Mouse (Mus musculus): ENCODE results near the gene Tex29. TPM values are rescaled to one million over a fixed set of nuclear protein-coding genes. Genes with fewer than 3 reads are reported as not detected.
"Not testable (repeated sequence)": the region's sequence is repeated elsewhere in the genome, so short reads cannot be mapped to it uniquely, and the experiment has no call there.

Tex29 gene
- total RNA-seq, 2 experiments from 2014 or later, result not detected

- ATAC-seq (replicated peaks; ENCODE audit: poor library complexity, severe bottlenecking), result no peak
These were observed 9.8 kb upstream of the Tex29 start for GRCm38 (mm10) chr8:11830214-11831046.

GRCm38 (mm10) chr8:11831174-11831573 is 9.1 kb upstream of the Tex29 start:
- no peak for ATAC-seq (replicated peaks; ENCODE audit: poor library complexity, severe bottlenecking)

DNA sequence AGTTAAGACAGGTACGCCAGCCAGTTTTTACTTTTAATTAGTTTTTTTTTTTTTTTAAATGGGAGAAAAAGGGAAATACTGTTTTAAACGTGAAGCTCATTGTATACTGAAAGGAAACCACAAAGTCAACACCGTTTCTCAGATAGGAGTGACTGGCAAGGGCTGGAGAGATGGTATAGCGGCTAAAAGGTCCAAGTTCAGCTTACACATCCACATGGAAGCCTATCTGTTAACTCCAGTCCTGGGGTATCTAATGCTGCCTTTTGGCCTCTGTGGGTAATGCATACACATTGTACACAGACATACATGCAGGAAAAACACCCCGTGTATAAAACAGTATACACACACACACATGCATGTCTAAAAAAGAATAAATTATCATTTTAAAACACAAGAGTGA is 8.3 kb upstream of the Tex29 start:
- no peak for ATAC-seq (replicated peaks; ENCODE audit: poor library complexity, severe bottlenecking)

DNA sequence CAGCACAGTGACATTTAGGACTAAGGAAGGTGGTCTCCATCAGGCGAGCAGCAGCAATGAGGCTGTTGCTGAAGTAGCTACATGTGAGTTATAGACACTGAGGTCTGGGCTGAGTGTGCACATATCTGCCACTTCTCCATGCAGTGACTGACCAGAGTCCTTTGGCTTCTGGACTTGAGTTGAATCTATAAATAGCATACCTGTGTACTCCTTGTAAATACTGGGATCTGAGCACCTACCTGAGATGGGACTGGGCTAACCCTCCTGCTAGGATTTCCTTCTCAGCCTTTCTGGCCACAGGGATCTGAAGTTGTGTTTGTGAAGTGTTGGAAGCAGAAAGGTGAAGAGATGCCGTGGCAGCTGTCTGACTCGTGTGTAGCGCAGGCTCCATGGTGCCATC is 7.1 kb upstream of the Tex29 start:
- no peak for ATAC-seq (replicated peaks; ENCODE audit: poor library complexity, severe bottlenecking)

GRCm38 (mm10) chr8:11834200-11834599 is 6.1 kb upstream of the Tex29 start:
- no peak for ATAC-seq (replicated peaks; ENCODE audit: poor library complexity, severe bottlenecking)

DNA sequence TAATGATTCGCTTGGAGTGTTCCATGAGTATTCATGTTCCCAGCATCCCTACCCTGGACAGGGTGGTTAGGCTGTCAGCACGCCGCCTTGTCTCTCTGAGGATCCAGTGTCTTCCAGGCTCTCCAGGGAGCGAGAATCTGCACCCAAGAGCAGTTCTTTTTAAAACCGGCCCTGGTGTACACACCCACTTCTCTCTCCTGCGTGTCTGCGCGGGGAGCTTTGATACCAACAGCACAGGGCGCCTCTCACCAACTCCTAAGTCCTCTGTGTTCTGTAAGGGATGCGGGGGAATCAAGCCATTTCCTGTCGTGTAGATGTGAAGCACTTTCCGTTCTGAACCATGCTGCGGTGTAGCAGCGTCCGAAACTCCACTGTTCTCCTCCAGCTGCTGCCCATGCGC is 5.6 kb upstream of the Tex29 start:
- ATAC-seq (replicated peaks; ENCODE audit: poor library complexity, severe bottlenecking), result no peak

DNA sequence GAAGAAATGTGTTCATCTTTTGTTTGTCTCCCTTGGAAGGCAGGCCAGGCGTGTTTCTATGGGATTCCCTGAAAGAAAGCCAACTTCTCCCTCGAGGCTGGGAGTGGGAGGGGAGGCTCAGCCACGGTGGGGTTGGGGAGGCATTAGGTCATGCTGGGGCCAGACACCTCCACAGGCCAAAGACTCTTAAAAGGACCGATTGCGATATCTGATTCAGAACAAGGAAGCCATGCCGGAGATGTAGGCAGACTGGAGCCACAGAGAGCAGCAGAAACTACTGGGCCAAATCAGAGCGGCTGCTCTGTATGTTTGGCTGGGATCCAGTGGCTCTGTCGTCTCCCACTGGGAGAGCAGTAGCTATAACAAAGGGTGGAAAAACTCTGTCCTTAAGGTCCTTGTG is 1.3 kb downstream of the Tex29 start:
- ATAC-seq (replicated peaks; ENCODE audit: poor library complexity, severe bottlenecking), result no peak

DNA sequence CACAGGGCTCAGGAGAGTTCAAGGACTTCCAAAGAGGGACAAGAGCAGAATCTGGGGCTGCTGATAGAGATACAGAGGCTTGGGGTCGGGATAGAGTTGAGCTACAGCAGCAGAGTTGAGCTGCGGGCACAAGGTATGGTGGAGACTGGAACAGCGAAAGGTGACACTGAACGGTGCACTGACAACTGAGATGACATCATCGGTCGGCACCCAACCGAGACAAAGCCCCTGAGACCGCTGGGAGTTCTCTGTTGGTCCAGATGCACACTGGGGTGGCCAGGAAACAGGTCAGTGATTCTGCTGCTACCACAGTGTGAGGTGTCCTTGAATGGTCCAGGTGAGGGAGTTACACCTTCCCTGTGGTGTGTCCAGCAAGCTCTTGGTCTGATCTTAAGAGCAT is 2.5 kb downstream of the Tex29 start:
- ATAC-seq (replicated peaks; ENCODE audit: poor library complexity, severe bottlenecking), result no peak

DNA sequence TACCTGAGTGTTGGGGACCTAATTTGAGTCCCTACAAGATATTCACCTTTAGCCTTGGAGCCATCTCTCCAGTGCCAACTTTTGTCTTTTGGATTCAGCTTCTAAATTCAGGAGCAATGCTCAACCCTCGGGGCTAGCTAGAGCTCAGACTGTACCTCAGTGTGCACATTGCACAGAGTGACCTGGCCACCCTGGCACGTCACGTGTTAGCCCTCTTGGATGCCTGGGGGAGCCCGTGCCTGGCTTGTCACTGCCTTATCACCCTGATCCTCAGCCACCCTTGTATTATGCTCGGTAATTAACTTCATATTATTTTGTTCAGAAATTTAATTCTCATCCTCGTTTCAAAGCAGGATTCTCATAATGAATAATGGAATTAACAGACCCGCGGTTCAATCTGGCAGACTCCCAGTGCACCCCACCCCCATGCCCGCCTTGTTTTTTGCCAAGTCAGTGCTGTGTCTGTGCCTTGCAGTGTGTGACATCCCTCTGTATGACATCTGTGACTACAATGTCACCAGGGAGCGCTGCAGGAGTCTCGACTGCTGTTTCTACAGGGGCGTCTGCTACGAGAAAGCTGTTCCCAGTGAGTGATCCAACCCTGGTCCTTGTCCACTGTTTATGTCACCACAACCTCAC is 3.5 kb downstream of the Tex29 start:
- no peak for ATAC-seq (replicated peaks; ENCODE audit: poor library complexity, severe bottlenecking)

- ATAC-seq (replicated peaks; ENCODE audit: poor library complexity, severe bottlenecking), result no peak
These were observed 4.0 kb downstream of the Tex29 start for GRCm38 (mm10) chr8:11844316-11844685.

- ATAC-seq (replicated peaks; ENCODE audit: poor library complexity, severe bottlenecking), result no peak
These were observed 6.5 kb downstream of the Tex29 start for GRCm38 (mm10) chr8:11846807-11847206.

DNA sequence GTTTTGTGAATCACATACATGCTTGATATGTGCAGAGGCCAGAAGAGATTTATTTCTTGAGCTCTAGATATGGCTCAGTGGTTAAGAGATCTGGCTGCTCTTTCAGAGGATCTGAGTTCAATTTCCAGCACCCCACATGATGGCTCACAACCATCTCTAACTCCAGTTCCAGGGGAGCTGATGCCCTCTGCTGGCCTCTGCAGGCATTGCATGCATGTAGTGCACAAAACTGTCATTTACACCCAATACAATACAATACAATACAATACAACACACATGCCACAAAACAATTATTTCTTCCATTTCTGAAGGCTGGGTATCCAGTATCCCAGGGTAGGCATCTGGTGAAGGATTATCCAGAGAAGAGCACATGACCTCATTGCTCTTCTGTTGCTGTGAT is 27.6 kb downstream of the Tex29 start:
- ATAC-seq (replicated peaks; ENCODE audit: poor library complexity, severe bottlenecking), result no peak

GRCm38 (mm10) chr8:11874227-11874626 is 34.0 kb downstream of the Tex29 start:
- ATAC-seq (replicated peaks; ENCODE audit: poor library complexity, severe bottlenecking), result not testable (repeated sequence)

DNA sequence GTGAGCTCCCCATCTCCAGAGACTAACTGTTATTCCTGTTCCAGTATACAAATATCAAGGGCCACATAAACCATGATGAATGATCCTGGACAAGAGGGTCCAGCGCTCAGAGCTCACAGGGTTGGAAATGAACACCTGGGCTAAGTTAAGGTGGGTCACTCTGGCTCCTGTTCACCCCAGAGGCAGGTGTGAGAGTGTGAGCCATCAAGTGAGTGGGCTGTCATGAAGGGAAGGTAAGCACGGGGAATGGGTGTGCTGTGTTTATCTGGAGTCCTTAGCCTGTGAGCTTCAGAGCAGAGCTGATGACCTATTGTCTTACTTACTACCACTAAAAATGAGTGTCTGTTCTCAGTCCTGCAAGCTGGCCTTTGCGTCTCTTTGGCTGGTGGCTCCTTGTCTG is 44.4 kb downstream of the Tex29 start:
- no peak for ATAC-seq (replicated peaks; ENCODE audit: poor library complexity, severe bottlenecking)

DNA sequence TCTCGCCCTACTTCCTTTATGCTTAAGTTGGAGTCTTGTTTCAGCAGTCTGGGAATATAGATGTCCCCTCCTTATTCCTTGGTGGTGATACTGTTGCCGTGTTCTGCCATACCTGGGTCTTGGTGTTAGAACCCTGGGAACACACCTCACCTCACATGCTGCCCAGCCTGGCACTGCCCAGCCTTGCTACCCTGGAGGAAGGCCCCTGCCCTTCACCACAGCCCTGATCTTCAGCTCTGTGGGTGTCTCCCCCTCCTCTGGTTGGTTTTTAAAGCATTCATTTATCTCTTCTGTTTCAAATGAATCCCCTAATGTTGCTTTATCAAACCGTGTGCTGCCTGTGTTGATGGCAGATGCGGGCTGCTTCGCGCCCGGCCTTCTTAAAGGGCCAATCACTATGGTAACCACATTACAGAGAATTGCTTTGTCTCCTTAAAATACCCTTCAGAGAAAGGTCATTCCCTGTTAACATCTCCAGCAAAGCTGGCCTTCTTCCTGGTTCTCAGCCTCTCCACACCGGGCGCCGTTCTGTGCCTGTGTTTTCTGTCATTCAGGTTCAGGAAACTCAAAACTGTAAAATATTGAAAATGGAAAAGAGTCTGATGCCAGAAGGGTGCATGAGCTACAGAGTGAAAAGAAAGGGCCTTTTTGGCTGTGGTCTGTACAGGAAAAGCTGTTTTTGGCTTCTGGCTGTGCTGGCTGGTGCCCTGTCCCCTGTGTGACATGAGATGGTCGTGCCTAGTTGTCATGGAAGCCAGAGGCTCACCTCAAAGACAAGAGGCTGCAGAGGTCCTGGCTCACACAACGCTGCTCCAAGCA is 45.8 kb downstream of the Tex29 start:
- ATAC-seq (replicated peaks; ENCODE audit: poor library complexity, severe bottlenecking), result no peak

DNA sequence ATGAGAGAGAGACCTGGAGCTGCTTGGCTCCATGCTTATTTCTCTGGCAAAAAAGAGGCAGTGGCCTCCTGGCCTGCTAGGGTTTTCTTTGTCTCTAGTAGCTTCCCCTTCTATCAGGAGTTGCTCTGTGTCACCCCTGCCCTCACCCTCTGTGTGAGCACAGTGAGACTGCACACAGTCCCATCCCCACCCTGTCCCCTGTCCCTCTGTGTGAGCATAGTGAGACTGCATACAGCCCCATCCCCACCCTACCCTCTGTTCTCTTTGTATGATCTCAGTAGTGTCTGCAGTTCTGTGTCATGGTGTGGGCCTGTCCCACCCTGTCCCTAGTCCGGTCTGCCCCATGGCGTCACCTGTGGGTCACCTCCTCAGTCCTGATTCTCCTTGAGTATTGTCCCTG is 46.5 kb downstream of the Tex29 start:
- no peak for ATAC-seq (replicated peaks; ENCODE audit: poor library complexity, severe bottlenecking)

DNA sequence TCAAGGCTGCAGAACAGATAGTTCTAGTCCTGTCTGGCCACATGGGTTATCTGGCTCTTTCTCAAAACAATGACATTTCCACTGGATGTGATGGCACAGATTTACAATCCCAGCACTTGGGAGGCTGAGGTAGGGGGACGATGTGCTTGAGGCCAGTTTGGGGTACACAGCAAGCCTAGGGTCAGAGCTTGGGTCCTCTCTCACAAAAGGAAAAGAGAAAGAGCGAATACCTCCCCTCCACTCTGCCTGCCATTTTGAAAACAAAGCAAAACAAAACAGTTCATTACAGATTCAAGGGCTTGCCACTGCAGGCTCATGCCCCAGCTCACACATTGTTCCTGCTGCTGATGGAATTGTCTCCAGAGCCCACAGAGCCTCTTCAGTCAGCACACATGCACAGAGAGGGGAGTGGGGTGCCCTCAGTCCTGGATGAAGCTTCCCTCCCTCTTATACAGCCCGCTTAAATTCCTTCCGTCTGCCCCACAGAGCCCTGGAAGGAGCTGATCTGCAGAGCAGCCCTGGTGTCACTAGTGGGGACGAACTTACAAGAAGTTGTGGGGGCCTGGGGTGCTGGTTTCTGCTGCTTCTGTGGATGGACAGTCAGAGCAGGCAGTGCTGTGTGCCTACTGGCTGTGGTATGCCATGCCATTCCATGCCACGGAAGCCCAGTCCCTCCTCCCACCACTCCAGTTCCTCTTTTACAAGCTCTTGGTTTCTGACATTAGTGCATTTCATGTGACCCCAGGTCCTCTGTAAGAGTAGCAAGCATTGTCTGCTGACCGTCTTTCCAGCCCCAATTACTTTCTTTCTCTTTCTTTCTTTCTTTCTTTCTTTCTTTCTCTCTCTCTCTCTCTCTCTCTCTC is 49.1 kb downstream of the Tex29 start:
- ATAC-seq (replicated peaks; ENCODE audit: poor library complexity, severe bottlenecking), result peak; percentile 91

GRCm38 (mm10) chr8:11892756-11893155 is 52.5 kb downstream of the Tex29 start:
- no peak for ATAC-seq (replicated peaks; ENCODE audit: poor library complexity, severe bottlenecking)

- ATAC-seq (replicated peaks; ENCODE audit: poor library complexity, severe bottlenecking), result no peak
These were observed 55.9 kb downstream of the Tex29 start for GRCm38 (mm10) chr8:11896022-11896662.

- ATAC-seq (replicated peaks; ENCODE audit: poor library complexity, severe bottlenecking), result no peak
These were observed 56.4 kb downstream of the Tex29 start for GRCm38 (mm10) chr8:11896677-11897076.
